Mouse (Mus musculus) heart, adult 9 months (tissue): ENCODE results near the gene Phc2.

Source experiments
- DNase-seq, 2 experiments: peaks; one replicate each; pipeline ENCODE4 v3.0.0; 2022; ENCODE audit warnings: low spot score in 2 of 2

Phc2 gene

DNA sequence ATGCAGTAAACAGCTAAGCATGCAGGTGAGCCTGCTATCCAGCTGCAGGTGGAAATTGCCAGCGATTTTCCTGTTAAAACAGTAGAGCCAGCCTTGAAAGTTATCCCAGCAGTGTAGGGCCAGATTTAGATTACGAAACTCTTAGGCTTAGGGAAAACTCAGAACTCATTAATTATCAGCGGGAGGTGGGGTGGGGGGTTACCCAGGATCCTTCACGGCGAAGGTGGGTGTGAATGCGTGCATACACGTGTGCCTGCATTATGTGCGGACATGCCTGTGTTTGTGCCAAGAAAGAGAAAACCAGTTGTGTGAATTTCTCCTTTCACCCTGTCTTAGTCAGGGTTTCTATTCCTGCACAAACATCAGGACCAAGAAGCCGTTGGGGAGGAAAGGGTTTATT lies 62.2 kb downstream of the Phc2 start:
- DNase-seq = no peak

GRCm38 (mm10) chr4:128720110-128720509 lies 65.6 kb downstream of the Phc2 start:
- DNase-seq = no peak

- no peak for DNase-seq
Measured at GRCm38 (mm10) chr4:128721061-128721648, 66.7 kb downstream of the Phc2 start.

DNA sequence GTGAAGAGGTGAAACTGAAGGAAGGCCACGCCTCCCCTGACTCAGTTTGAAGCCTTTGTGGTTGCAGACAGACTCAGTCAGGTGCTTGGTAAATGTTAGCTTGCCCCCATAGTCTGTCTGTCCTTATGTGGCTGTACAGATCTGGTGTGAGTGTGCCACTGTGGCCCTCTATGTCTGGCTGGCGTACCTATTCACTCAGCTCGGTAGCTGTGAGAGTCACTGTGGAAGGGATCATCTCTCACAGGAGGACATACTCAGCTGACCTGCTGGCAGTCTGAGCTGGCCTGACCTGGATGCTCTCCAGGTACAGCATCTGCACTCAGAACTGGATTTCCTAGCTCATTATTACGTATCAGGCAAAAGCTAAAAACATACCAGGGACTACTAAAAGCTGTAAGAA lies 67.3 kb downstream of the Phc2 start:
- DNase-seq = no peak

DNA sequence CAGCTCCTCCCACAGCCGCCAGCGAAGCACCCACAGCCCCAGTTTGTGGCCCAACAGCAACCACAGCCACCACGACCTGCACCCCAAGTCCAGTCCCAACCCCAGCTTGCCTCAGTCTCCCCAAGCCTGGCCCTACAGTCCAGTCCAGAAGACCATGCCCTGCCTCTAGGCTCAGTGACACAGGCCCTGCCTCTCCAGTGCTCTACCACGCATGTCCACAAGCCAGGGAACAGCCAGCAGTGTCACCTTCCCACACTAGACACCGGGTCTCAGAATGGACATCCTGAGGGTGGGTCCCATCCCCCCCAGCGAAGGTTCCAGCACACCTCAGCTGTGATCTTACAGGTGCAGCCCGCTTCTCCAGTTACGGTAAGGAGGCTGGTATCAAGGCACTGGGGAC lies 68.4 kb downstream of the Phc2 start:
- DNase-seq = no peak

- DNase-seq = no peak
Measured at GRCm38 (mm10) chr4:128723431-128723830, 68.9 kb downstream of the Phc2 start.

GRCm38 (mm10) chr4:128724059-128724458 lies 69.6 kb downstream of the Phc2 start:
- DNase-seq = peak; percentile 72 to 74

DNA sequence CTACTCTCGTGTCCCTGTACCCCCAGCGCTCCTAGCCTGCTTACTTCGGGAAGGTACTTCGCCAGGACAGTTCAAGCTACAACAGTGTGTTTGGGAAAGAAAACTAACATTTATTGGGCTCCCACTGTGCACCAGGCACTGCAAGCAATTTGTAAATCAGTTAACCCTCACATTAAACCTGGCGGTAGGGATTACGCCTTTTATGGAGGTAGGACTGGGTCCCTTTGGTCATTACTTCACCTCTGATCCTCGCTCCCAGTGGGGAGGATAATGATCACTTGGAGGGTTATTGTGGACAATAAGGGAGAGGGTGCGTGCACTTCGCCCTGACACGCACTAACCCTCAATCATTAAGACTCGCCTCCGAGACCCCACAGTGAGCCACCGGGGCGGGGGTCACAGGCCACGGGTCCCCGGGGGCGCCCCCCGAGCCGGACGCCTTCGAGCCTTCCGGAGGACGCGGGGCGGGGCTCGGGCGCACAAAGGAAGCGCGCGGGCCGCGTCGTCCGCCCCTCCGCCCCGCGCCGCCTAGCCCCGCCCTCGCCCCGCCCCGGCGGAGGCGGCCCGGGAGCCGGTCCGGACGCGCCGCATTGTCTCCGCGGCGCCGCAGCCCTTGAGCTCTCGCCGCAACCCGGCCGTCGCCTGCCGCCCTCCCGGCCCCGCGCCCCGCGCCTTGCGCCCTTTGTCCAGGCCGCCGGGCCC lies 72.7 kb downstream of the Phc2 start:
- peak; percentile 82 to 88 for DNase-seq

- peak; percentile 70 to 75 for DNase-seq
Measured at GRCm38 (mm10) chr4:128727721-128728430, 73.4 kb downstream of the Phc2 start.

GRCm38 (mm10) chr4:128728431-128728851 lies 73.9 kb downstream of the Phc2 start:
- no peak for DNase-seq

GRCm38 (mm10) chr4:128729033-128729708 lies 74.7 kb downstream of the Phc2 start:
- DNase-seq = peak in 1 of 2 experiments; percentile 31

GRCm38 (mm10) chr4:128729709-128730037 lies 75.2 kb downstream of the Phc2 start:
- peak; percentile 36 to 40 for DNase-seq

DNA sequence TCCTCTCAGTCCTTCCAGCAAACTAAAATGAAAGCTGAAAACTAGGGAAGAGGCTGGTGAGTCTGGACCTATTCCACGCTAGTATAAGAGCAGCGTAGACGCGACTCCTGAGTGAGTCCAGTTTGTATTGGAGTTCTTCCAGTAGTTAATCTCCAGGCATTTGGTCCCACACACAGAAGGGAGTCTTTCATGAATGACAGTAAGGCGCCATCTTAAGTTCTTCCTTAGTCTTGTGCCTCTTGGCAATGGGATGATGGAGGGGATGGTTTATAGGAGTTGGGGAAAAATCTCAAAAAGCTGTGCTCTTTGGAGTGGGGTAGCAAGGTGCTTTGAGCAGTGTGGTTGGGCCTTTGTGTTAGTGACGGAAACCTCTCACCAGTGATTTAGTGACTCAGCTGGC lies 75.8 kb downstream of the Phc2 start:
- DNase-seq = no peak

- DNase-seq = no peak
Measured at GRCm38 (mm10) chr4:128732794-128733193, 78.3 kb downstream of the Phc2 start.

GRCm38 (mm10) chr4:128733496-128733895 lies 79.0 kb downstream of the Phc2 start:
- peak; percentile 22 to 47 for DNase-seq

DNA sequence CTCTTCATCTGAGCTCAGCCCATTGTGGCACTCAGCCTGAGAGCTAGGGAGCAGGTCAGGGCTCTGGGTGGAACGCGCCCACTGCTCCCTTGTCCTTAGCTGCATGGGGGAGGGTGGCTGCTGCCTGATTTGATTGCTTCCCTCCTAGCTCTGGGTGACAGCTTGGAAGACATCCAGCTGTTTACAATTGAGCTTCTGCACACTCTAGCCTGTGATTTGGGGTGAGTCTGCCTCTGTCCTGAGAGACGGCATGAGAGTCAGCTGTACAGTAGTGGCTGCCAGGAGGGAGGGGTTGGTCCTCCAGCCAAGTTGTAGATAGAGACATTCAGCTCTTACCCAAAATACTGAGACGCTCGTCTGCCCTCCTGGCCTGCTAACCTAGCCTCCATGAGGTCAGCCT lies 79.7 kb downstream of the Phc2 start:
- peak; percentile 84 to 89 for DNase-seq

DNA sequence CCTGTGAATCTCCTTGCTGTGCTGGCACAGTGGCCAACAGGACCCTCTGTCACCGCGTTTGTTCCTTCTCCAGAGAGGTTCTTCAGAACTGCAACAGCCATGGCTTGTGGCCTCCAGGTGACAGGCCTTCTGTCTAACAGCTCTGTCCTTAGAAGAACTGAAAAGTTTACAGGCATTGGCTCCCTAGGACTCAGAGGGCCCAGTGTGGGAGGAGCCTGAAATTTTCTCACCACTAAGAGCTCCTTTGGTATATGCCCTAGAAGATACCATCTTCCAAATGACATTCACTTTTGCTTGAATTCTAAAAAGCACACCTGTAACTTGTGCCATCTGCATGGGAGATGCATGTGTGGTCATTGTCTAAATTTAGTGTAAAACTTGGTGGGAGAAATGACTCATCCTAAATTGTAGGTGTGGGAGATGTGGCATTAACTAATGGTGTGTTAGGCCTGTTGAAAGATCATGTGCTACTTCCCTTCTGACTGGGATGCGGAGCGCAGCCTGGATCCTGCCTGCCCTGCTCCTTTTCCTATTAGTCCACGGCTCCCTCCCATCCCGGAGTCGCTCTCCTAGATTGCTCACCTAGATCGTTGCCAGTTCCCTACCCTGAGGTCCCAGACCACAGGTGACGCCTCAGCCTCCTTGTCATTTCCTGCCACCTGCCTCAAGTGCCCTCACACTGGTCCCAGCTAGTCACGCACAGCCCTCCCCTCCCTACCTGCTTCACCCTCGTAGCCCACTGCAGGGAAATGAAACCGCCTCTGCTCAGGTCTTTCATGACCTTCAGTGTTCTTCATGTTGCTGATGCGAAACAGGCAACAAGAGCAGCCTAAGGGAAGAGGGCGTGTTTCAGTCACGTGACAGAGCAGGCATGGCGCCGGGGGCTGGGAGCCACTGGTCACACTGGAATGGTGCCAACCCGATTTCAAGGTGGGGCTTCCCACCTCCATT lies 80.5 kb downstream of the Phc2 start:
- DNase-seq = peak in 1 of 2 experiments; percentile 32

GRCm38 (mm10) chr4:128737137-128737589 lies 82.7 kb downstream of the Phc2 start:
- DNase-seq = no peak

DNA sequence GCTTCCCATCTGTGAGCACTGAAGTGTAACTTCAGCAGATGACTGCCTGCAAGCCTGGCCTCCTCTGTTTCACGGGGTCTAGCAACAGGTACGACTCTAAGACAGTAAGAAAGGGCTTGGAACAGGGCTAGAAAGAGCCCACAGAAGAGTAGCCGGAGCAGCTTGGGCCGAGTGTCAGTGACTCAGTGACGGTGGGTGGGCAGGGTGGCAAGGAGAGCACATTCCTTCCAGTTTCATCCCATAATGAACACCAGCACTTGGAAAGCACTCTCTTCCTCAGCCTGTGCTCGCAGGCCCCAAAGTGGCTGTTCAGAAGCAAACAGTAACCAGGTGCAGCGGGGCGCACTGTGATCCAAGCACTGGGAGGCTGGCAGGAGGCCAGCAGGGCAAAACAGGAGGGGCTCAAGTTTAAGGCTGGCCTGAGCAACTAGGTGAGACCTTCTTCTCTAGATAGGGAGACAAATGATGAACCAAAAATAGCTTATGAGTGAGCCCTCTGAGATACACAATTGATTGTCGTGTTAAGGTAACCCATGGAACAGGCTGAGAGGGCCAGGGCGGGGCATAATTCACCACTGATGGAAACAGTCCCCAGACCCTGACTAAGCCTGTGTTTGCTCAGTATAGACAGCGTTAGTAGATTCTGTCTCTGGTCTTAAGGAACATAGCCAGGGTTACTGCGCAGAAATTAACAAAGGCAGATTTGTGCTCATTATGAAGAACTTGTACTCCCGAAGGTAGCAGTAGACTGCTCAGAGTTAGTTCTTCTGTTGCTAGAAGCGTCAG lies 83.5 kb downstream of the Phc2 start:
- DNase-seq = no peak

DNA sequence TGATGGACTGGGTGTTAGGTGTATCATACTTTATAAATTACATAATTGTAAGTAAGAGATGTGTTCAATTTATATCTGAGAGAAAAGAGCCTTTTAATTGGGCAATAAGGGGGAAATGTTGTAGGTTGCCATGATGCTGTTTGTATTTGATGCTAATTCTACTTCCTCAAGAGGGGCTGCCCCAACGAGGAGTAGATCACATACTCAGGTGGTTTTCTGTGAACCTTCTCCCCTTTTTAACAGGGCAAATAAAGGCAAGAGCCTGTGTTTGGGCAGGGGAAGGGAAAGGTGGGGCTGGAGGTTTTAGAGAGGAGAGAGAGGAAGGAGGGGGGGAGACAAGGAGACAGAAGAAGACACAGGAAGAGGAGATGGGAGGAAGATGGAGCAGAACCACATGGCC lies 86.4 kb downstream of the Phc2 start:
- DNase-seq = no peak
